Mouse (Mus musculus): Measurements from ENCODE around the gene Cox17. TPM values are rescaled to one million over a fixed set of nuclear protein-coding genes. Genes with fewer than 3 reads are reported as not detected.

The Cox17 gene
- polyA plus RNA-seq, 1 experiment: 653 TPM

DNA sequence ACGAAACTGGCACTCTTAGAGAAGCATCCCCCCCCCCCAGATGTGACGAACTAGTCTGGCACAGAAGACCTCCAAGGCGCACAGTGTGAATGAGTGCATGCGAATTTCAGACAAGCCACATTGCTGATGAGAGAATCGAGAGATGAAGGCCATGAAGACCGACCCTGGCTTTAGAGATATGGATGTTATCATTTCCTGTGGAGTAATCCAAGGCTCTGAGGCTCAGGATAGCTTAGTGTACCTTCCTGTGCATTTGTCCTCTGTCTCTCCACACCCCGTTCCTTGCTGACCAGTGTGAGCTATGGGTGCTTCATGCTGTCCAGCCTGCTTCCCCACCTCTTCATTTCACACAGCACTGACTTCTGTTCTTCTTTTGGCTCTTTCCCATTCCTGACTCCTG is 28.4 kb downstream of the Cox17 start:
- Histone ChIP-seq H3K79me2 (ENCODE audit: control insufficient read depth, insufficient read depth) (no peaks in the 10 kb centered on the region), H3K36me3 (ENCODE audit: control insufficient read depth, insufficient read depth) (no peaks in the 10 kb centered on the region), H3ac (ENCODE audit: control insufficient read depth, insufficient read length) (no peak overlapping the region), H3K27me3 (ENCODE audit: control insufficient read depth, insufficient read depth, insufficient read length) (no peaks in the 10 kb centered on the region), H3K4me2 (ENCODE audit: low read depth) (no peak overlapping the region), H3K4me3 (no peak overlapping the region)
- TF ChIP-seq CEBPB (IDR thresholded peaks at IDR 0.05; ENCODE audit: insufficient read depth, poor library complexity, severe bottlenecking): no peak
- no peak for TF ChIP-seq REST (IDR thresholded peaks at IDR 0.05; ENCODE audit: insufficient read depth, insufficient read length)
- no peak for TF ChIP-seq POLR2AphosphoS2 (IDR thresholded peaks at IDR 0.05; ENCODE audit: insufficient read length, low read depth)
- no peak for TF ChIP-seq MYOD1 (IDR thresholded peaks at IDR 0.05; ENCODE audit: control insufficient read depth in 1 of 3, insufficient read length in 2 of 3, low read depth in 2 of 3)
- no peak for TF ChIP-seq TCF3 (IDR thresholded peaks at IDR 0.05; ENCODE audit: insufficient read length, low read depth)
- TF ChIP-seq E2F4 (IDR thresholded peaks at IDR 0.05; ENCODE audit: insufficient read depth): no peak

DNA sequence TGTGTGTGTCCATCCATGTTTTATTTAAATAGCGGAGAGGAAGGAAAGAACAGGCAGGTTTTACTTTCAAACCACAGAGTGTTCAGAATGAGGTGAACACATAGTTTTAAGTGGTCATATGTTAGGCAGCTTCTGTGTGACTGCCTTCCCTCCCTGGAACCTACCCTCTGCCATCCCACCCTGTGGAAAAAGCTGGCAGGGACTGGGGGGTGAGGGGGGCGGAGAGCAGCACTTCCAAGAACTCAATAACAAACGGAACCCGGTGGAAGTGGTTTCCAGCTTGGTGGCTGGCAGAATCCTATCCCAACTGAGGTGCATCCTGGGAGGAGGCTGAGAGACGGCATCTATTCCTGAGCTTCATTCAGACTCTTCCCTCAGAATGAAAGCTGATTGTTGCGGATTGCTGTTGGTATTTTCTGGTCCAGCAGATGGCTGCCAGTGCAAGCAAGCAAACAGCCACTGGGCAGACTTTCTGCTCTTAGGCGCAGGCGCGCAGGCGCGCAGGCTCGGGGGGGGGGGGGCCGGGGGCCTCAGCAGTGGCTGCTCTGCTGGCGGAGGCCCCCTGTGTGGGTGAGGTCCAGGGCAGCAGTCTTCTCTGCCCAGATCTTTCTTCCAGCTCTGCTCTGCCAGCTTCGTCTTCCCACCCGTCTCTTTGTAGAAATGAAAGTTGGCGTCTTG is 29.5 kb downstream of the Cox17 start:
- no peaks in the 10 kb centered on the region for H3K27me3 ChIP-seq (ENCODE audit: control insufficient read depth, insufficient read depth, insufficient read length)
- no peak overlapping the region for H3K4me3 ChIP-seq
- H3K36me3 ChIP-seq (ENCODE audit: control insufficient read depth, insufficient read depth): no peaks in the 10 kb centered on the region
- TF ChIP-seq MAX (IDR thresholded peaks at IDR 0.05; ENCODE audit: low read depth) (no peak), POLR2AphosphoS2 (IDR thresholded peaks at IDR 0.05; ENCODE audit: insufficient read length, low read depth) (no peak), SRF (IDR thresholded peaks at IDR 0.05; ENCODE audit: control insufficient read depth, insufficient read length, low read depth) (no peak), POLR2A (IDR thresholded peaks at IDR 0.05; ENCODE audit: insufficient read length, low read depth) (no peak), TCF3 (IDR thresholded peaks at IDR 0.05; ENCODE audit: insufficient read length, low read depth) (no peak), MYOD1 (IDR thresholded peaks at IDR 0.05; ENCODE audit: control insufficient read depth in 1 of 3, insufficient read length in 2 of 3, low read depth in 2 of 3) (no peak), REST (IDR thresholded peaks at IDR 0.05; ENCODE audit: insufficient read depth, insufficient read length) (no peak), E2F4 (IDR thresholded peaks at IDR 0.05; ENCODE audit: insufficient read depth) (no peak), USF1 (IDR thresholded peaks at IDR 0.05; ENCODE audit: low read depth) (no peak), CEBPB (IDR thresholded peaks at IDR 0.05; ENCODE audit: insufficient read depth, poor library complexity, severe bottlenecking) (no peak), TCF12 (IDR thresholded peaks at IDR 0.05; ENCODE audit: insufficient read depth, poor library complexity, severe bottlenecking) (no peak), MYOG (IDR thresholded peaks at IDR 0.05; ENCODE audit: control insufficient read depth in 1 of 3, insufficient read depth in 1 of 3, insufficient read length in 2 of 3, low read depth in 2 of 3) (no peak)
- H3ac ChIP-seq (ENCODE audit: control insufficient read depth, insufficient read length): no peak overlapping the region
- H3K4me2 ChIP-seq (ENCODE audit: low read depth): peak overlapping the region; percentile 5
- H3K79me2 ChIP-seq (ENCODE audit: control insufficient read depth, insufficient read depth): no peaks in the 10 kb centered on the region

DNA sequence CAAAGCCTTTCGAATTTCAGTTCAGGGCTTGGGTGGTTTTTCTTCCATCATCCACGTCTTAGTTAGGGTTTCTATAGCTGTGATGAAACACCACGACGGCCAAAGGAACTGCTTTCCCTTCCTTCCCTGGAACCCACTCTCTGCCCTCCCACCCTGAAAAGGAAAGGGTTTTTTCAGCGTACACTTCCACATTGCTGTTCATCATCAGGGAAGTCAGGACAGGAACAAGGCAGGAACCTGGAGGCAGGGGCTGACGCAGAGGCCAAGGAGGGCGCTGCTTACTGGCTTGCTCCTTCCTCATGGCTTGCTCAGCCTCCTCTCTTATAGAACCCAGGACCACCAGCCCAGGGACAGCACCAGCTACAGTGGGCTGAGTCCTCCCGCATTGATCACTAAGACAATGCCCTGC is 30.1 kb downstream of the Cox17 start:
- Histone ChIP-seq H3K27me3 (ENCODE audit: control insufficient read depth, insufficient read depth, insufficient read length) (no peaks in the 10 kb centered on the region), H3K4me2 (ENCODE audit: low read depth) (peak overlapping the region; percentile 5), H3K36me3 (ENCODE audit: control insufficient read depth, insufficient read depth) (no peaks in the 10 kb centered on the region), H3K79me2 (ENCODE audit: control insufficient read depth, insufficient read depth) (no peaks in the 10 kb centered on the region), H3K4me3 (no peak overlapping the region), H3ac (ENCODE audit: control insufficient read depth, insufficient read length) (no peak overlapping the region)
- TF ChIP-seq TCF3 (IDR thresholded peaks at IDR 0.05; ENCODE audit: insufficient read length, low read depth) (no peak), MYOG (IDR thresholded peaks at IDR 0.05; ENCODE audit: control insufficient read depth in 1 of 3, insufficient read depth in 1 of 3, insufficient read length in 2 of 3, low read depth in 2 of 3) (no peak), MYOD1 (IDR thresholded peaks at IDR 0.05; ENCODE audit: control insufficient read depth in 1 of 3, insufficient read length in 2 of 3, low read depth in 2 of 3) (no peak), SRF (IDR thresholded peaks at IDR 0.05; ENCODE audit: control insufficient read depth, insufficient read length, low read depth) (no peak), TCF12 (IDR thresholded peaks at IDR 0.05; ENCODE audit: insufficient read depth, poor library complexity, severe bottlenecking) (no peak)

DNA sequence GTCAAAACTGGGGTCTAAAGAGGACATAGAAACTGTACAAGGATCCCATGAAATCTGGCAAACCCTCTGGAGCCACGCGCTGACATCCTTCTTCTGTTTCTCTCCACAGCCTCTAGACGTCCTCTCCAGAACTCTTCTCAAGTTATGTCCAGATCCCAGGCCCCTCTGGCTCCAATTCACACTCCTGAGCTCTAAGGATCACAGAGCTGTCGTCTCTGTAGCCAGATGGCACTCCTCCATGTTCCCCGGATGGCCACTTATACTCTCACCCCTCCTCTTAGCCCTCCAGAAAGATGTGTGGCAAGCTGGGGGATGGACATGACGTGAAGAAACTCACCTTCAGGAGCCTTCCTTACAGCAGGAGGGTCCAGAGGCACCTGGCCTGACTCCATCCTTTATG is 30.8 kb downstream of the Cox17 start:
- H3ac ChIP-seq (ENCODE audit: control insufficient read depth, insufficient read length): no peak overlapping the region
- H3K4me2 ChIP-seq (ENCODE audit: low read depth): no peak overlapping the region
- TF ChIP-seq CEBPB (IDR thresholded peaks at IDR 0.05; ENCODE audit: insufficient read depth, poor library complexity, severe bottlenecking): no peak
- TF ChIP-seq TCF12 (IDR thresholded peaks at IDR 0.05; ENCODE audit: insufficient read depth, poor library complexity, severe bottlenecking): no peak
- TF ChIP-seq MYOD1 (IDR thresholded peaks at IDR 0.05; ENCODE audit: control insufficient read depth in 1 of 3, insufficient read length in 2 of 3, low read depth in 2 of 3): no peak
- TF ChIP-seq E2F4 (IDR thresholded peaks at IDR 0.05; ENCODE audit: insufficient read depth): no peak
- TF ChIP-seq MAX (IDR thresholded peaks at IDR 0.05; ENCODE audit: low read depth): no peak
- no peak for TF ChIP-seq MYOG (IDR thresholded peaks at IDR 0.05; ENCODE audit: control insufficient read depth in 1 of 3, insufficient read depth in 1 of 3, insufficient read length in 2 of 3, low read depth in 2 of 3)
- H3K79me2 ChIP-seq (ENCODE audit: control insufficient read depth, insufficient read depth): no peaks in the 10 kb centered on the region
- H3K36me3 ChIP-seq (ENCODE audit: control insufficient read depth, insufficient read depth): no peaks in the 10 kb centered on the region
- no peaks in the 10 kb centered on the region for H3K27me3 ChIP-seq (ENCODE audit: control insufficient read depth, insufficient read depth, insufficient read length)
- H3K4me3 ChIP-seq: no peak overlapping the region

- no peak overlapping the region for H3ac ChIP-seq (ENCODE audit: control insufficient read depth, insufficient read length)
- TF ChIP-seq MYOG (IDR thresholded peaks at IDR 0.05; ENCODE audit: control insufficient read depth in 1 of 3, insufficient read depth in 1 of 3, insufficient read length in 2 of 3, low read depth in 2 of 3) (no peak), REST (IDR thresholded peaks at IDR 0.05; ENCODE audit: insufficient read depth, insufficient read length) (no peak), MAX (IDR thresholded peaks at IDR 0.05; ENCODE audit: low read depth) (no peak), E2F4 (IDR thresholded peaks at IDR 0.05; ENCODE audit: insufficient read depth) (no peak), MYOD1 (IDR thresholded peaks at IDR 0.05; ENCODE audit: control insufficient read depth in 1 of 3, insufficient read length in 2 of 3, low read depth in 2 of 3) (no peak), TCF3 (IDR thresholded peaks at IDR 0.05; ENCODE audit: insufficient read length, low read depth) (no peak), CEBPB (IDR thresholded peaks at IDR 0.05; ENCODE audit: insufficient read depth, poor library complexity, severe bottlenecking) (no peak), SRF (IDR thresholded peaks at IDR 0.05; ENCODE audit: control insufficient read depth, insufficient read length, low read depth) (no peak), POLR2AphosphoS2 (IDR thresholded peaks at IDR 0.05; ENCODE audit: insufficient read length, low read depth) (no peak), TCF12 (IDR thresholded peaks at IDR 0.05; ENCODE audit: insufficient read depth, poor library complexity, severe bottlenecking) (no peak), USF1 (IDR thresholded peaks at IDR 0.05; ENCODE audit: low read depth) (no peak), POLR2A (IDR thresholded peaks at IDR 0.05; ENCODE audit: insufficient read length, low read depth) (no peak)
- peak overlapping the region; percentile 54 for H3K4me2 ChIP-seq (ENCODE audit: low read depth)
- no peaks in the 10 kb centered on the region for H3K79me2 ChIP-seq (ENCODE audit: control insufficient read depth, insufficient read depth)
- no peaks in the 10 kb centered on the region for H3K36me3 ChIP-seq (ENCODE audit: control insufficient read depth, insufficient read depth)
- H3K4me3 ChIP-seq: no peak overlapping the region
- H3K27me3 ChIP-seq (ENCODE audit: control insufficient read depth, insufficient read depth, insufficient read length): no peaks in the 10 kb centered on the region
These were observed 31.8 kb downstream of the Cox17 start for GRCm38 (mm10) chr16:38378591-38378990.
